Mouse (Mus musculus) E14TG2a.4 (cell line): ENCODE measurements around the gene Cox8b.

Experiments
- CTCF ChIP-seq: conservative IDR thresholded peaks from 2 replicates; pipeline ENCODE4 v1.5.1; 2014; ENCODE audit warnings: low read length
- NANOG ChIP-seq: IDR thresholded peaks from 2 replicates; pipeline ENCODE4 v1.6.1; 2014; ENCODE audit warnings: borderline replicate concordance, low read length, mixed read lengths

DNA sequence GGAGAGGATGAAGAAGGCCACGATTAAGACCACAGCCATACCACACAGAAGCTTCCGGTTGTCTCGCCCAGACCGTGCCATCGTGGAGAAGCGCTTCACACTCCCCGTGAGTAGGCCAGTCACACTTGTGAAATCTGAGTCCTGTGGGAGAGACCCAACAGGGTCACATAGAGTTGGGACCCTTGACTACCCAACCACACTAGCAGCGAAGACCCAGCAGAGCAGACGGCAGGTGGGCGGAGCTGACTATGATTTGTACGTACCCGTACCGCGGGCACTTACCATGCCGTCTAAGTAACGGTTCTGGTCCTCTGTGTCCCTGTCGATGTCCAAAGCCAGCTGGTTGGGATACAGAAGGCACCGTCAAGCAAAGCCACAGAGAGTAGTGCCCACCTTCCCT lies 45.8 kb downstream of the Cox8b start:
- TF ChIP-seq NANOG (no peak), CTCF (no peak)
